Mouse (Mus musculus): ENCODE measurements around the gene Ins2. TPM values are rescaled to one million over a fixed set of nuclear protein-coding genes. Genes with fewer than 3 reads are reported as not detected.

Gene Ins2
- total RNA-seq, 2 experiments from 2014 or later: not detected

DNA sequence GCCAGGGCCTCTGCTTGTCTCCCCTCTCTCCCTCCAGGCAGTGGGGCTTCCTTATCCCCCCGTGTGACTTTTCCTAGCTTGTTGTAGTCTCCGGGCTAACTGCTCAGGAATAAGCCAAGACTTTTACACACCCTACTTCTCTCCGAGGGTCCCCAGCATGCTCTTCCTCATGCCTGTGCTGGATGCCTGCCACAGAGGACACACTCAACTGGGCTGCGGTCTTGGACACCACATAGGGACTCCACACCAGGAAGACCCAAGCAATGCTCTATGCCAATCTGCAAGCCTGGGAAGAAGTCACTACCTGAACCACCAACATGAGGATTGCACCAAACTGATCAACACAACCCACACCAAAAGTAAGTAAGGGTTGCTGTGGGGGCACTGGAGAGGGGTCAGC lies 77.1 kb downstream of the Ins2 start:
- intact Hi-C loops (cut with DNase I; ENCODE audit: low total_unique reads): no loop called here
- DNase-seq: no peak

GRCm38 (mm10) chr7:142665364-142665763 lies 77.8 kb downstream of the Ins2 start:
- DNase-seq: no peak
- intact Hi-C loops (cut with DNase I; ENCODE audit: low total_unique reads): no loop called here

- no peak for DNase-seq
Observed at GRCm38 (mm10) chr7:142664465-142665029, 78.6 kb downstream of the Ins2 start.

DNA sequence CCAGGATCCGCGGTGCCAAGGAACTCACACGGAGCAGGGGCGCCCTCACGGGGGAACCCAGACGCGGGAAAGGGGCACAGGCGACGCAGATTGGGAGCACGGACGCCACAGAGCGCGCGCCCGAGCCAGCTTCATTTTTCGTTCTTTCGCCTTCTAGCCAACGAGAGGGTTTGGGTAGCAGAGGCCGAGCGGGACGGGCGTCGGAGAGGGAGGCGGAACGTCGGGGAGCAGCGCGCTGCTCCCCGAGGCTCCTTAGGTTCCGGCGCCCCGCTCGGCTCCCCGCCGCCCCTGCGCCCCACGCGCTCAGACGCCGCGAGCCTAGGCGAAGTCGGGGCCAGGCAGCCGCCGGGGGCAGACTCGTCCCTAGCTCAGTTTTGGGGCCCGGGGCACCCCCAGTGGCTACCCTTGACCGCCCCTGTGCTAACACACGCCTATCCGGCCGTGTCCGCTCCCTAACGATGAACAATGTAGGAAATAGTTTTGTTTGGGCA lies 79.2 kb downstream of the Ins2 start:
- DNase-seq: peak; percentile 58
- intact Hi-C loops (cut with DNase I; ENCODE audit: low total_unique reads): no loop called here

More at GRCm38 (mm10) chr7:142664465-142665029, 78.6 kb downstream of the Ins2 start:
- intact Hi-C loops (cut with DNase I; ENCODE audit: low total_unique reads): no loop called here

- no peak for DNase-seq
- intact Hi-C loops (cut with DNase I; ENCODE audit: low total_unique reads): no loop called here
Observed at GRCm38 (mm10) chr7:142663151-142663550, 80.0 kb downstream of the Ins2 start.

GRCm38 (mm10) chr7:142661811-142662210 lies 81.4 kb downstream of the Ins2 start:
- no peak for DNase-seq
- intact Hi-C loops (cut with DNase I; ENCODE audit: low total_unique reads): no loop called here

GRCm38 (mm10) chr7:142661046-142661445 lies 82.1 kb downstream of the Ins2 start:
- intact Hi-C loops (cut with DNase I; ENCODE audit: low total_unique reads): no loop called here
- DNase-seq: no peak

DNA sequence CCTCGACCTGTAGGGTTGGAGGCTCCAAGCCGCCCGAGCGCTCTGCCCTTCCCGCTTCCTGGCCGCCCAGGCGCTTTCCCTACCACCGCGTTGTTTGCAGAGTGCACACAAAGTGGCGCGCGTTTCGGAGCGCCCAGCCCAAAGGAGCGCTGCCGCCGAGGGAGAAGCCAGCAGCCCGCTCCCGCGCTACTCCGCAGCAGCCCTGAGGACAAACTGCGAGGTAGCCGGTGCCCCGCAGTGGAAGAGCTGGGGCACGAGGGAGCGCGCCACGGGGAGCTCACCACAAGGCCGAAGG lies 82.6 kb downstream of the Ins2 start:
- intact Hi-C loops (cut with DNase I; ENCODE audit: low total_unique reads): no loop called here
- no peak for DNase-seq

GRCm38 (mm10) chr7:142659767-142660650 lies 83.2 kb downstream of the Ins2 start:
- intact Hi-C loops (cut with DNase I; ENCODE audit: low total_unique reads): no loop called here
- DNase-seq: no peak

- intact Hi-C loops (cut with DNase I; ENCODE audit: low total_unique reads): no loop called here
- DNase-seq: peak; percentile 70
Observed at GRCm38 (mm10) chr7:142659181-142659681, 84.0 kb downstream of the Ins2 start.

DNA sequence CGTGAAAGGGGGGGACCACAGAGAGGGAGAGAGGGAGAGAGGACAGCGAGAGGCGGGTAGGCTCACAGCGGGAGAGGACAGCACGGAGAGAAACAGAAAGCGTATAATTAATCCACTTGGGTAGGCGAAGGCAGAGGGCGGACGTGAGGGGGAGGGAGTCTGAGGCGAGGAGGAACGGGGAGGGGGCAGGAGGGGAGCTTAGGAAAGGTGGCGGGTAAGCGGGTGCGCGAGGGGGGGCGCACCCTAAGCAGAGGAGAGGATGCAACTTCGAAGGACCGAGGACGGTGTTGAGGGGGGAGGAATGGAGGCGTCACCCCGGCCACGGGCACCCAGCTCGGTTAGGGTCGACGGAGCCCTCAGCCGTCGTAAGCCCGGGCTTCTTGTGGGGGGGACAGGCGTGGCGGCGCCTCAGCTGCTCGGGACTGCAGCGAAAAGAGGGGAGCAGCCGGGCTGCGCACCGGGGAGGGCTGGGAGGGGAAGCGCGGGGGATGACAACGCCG lies 84.5 kb downstream of the Ins2 start:
- intact Hi-C loops (cut with DNase I; ENCODE audit: low total_unique reads): no loop called here
- peak; percentile 32 for DNase-seq

DNA sequence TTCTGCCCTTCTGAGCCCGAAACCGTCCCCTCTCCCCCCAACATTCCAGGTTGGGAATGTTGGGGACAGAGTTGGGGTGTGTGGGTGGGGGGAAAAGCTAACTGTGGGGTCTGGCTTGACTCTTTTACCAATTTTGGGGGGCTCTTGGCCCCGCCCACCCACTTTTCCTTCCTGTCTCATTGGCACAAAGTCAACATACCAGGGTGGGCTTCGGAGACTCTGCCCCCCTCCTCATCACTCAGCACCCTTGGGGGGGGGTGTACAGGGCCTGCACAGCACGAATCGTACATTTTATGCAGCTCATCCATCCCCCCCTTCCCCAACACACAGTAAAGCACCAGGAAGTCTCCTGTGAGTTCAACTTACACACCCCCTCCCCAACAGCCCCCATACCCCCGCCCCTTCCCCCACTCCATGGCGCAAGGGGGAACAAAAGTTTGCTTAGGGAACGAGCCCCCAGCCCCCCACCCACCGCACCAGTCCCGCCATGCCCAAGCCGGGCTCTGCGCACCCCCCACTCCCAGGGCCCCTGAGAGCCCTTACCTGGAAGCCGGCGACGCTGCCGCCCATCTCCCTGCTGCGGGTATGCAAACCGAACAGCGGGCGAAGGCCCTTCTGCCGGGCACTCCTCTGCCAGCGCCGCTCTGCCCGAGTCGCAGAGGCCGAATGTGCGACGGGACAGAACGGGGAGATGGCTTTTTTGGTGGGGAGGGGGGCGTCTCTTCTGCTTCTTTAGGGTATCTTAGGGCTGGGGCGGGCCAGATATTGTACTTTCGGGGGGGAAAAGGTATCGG lies 85.2 kb downstream of the Ins2 start:
- no peak for DNase-seq
- intact Hi-C loops (cut with DNase I; ENCODE audit: low total_unique reads): no loop called here

GRCm38 (mm10) chr7:142657341-142657791 lies 85.8 kb downstream of the Ins2 start:
- intact Hi-C loops (cut with DNase I; ENCODE audit: low total_unique reads): no loop called here
- DNase-seq: peak; percentile 51

DNA sequence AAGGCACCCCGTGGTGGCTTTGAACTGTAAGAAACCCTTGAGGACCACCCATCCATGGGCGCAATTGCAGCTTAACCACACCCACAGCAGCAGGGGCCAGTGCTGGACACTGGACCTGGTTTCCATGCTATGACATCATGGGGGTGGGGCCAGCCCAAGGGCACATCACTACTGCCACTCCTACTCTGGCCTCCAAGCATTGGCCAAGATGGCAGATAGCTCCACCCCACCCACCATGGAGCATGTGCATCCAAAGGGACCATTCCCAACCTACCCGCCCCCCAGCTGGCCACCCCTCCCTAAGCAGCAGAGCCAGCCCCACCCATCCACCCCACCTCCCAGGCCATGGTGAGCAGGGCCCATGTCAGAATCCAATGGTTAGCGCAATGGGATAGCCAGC lies 87.1 kb downstream of the Ins2 start:
- DNase-seq: peak; percentile 80
- intact Hi-C loops (cut with DNase I; ENCODE audit: low total_unique reads): no loop called here

DNA sequence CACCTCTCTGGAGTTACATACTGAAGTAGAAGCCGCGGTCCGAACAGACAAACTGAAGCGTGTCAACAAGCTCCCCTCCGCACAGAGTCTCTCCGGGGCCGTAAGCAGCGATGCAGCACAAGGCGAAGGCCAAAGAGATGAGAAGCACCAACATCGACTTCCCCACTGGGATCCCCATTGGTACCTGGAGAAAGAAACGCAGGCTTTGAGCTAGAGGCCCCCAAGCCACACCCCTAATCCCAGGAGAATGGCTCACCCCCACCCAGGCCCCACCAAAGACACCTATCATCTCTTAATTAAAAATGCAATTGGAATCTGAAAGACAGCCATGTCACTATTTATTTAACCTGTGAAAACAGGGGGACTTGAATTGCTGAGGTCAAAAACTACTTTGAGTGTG lies 87.5 kb downstream of the Ins2 start:
- no peak for DNase-seq
- intact Hi-C loops (cut with DNase I; ENCODE audit: low total_unique reads): no loop called here

GRCm38 (mm10) chr7:142653726-142654125 lies 89.5 kb downstream of the Ins2 start:
- intact Hi-C loops (cut with DNase I; ENCODE audit: low total_unique reads): no loop called here

GRCm38 (mm10) chr7:142646676-142647075 lies 96.5 kb downstream of the Ins2 start:
- intact Hi-C loops (cut with DNase I; ENCODE audit: low total_unique reads): no loop called here
- DNase-seq: no peak

More at GRCm38 (mm10) chr7:142653726-142654125, 89.5 kb downstream of the Ins2 start:
- DNase-seq: no peak

DNA sequence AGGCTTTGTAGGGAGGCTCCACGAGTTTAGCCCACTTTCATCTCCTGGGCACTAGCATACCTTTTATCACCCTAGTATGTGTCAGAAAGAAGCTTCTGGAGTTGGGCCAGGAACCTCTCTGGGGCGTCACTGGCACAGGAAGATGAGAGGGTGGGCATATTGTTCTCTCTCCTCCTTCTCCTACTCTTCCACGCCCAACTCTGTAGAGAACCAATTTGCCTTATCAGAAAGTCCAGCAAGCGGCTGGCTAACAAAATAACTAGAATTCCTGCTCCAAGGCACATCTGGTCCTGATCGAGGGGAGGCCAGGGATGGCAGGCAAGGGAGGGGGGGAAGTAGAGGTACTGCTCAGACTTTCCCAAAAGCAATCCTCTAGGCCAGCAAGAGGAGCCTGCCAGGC lies 98.1 kb downstream of the Ins2 start:
- intact Hi-C loops (cut with DNase I; ENCODE audit: low total_unique reads): no loop called here
- no peak for DNase-seq

- intact Hi-C loops (cut with DNase I; ENCODE audit: low total_unique reads): no loop called here
- no peak for DNase-seq
Observed at GRCm38 (mm10) chr7:142636178-142636577, 107.0 kb downstream of the Ins2 start.

- no peak for DNase-seq
- intact Hi-C loops (cut with DNase I; ENCODE audit: low total_unique reads): no loop called here
Observed at GRCm38 (mm10) chr7:142630691-142631090, 112.5 kb downstream of the Ins2 start.

Data from gastrocnemius, postnatal 14 days (tissue).